Mouse (Mus musculus) forebrain, embryonic 15.5 days (tissue): ENCODE data around the gene Hmgb3. TPM values are rescaled to one million over a fixed set of nuclear protein-coding genes. Genes with fewer than 3 reads are reported as not detected.

Experiments used
- ATAC-seq: fragments of 200-750 bp; cut with Nextera tagmentation; replicated peaks from 2 replicates; pipeline ENCODE4 v1.8.0; 2017; ENCODE audit warnings: mild to moderate bottlenecking, moderate TSS enrichment, moderate library complexity
- H3K27ac ChIP-seq: fragments of 300-500 bp; sonication (generic); replicated peaks from 2 replicates; pipeline ENCODE4 v1.5.1; 2015; ENCODE audit warnings: mild to moderate bottlenecking, inconsistent platforms
- H3K27me3 ChIP-seq: fragments of 300-500 bp; sonication (generic); 2 replicates; pipeline ENCODE4 v1.6.1; 2015; ENCODE audit warnings: inconsistent platforms
- H3K36me3 ChIP-seq: fragments of 300-500 bp; sonication (generic); 2 replicates; pipeline ENCODE4 v1.6.1; 2015; ENCODE audit warnings: mild to moderate bottlenecking, inconsistent platforms
- H3K4me1 ChIP-seq: fragments of 300-500 bp; sonication (generic); 2 replicates; pipeline ENCODE4 v1.6.1; 2015; ENCODE audit warnings: inconsistent platforms
- H3K4me2 ChIP-seq: fragments of 300-500 bp; sonication (generic); replicated peaks from 2 replicates; pipeline ENCODE4 v1.6.1; 2015; ENCODE audit warnings: mild to moderate bottlenecking, inconsistent platforms
- H3K4me3 ChIP-seq: fragments of 300-500 bp; sonication (generic); 2 replicates; pipeline ENCODE4 v1.5.1; 2015; ENCODE audit warnings: mild to moderate bottlenecking, inconsistent platforms
- H3K9ac ChIP-seq: fragments of 300-500 bp; sonication (generic); replicated peaks from 2 replicates; pipeline ENCODE4 v1.6.1; 2015; ENCODE audit warnings: mild to moderate bottlenecking, inconsistent platforms
- H3K9me3 ChIP-seq: fragments of 300-500 bp; sonication (generic); 2 replicates; pipeline ENCODE4 v1.6.1; 2016; ENCODE audit warnings: inconsistent platforms
- WGBS: fragments of 180-500 bp; shearing (Covaris S2); methylation state at CpG from one replicate; pipeline ENCODE4 v1.1.7; 2015; ENCODE audit warnings: mixed read lengths; 5-methylcytosine and 5-hydroxymethylcytosine counted together
- polyA plus RNA-seq: library from polyadenylated mRNA; unstranded; fragments of >200 nt; fragmentation: Nextera tagmentation; extraction: Ambion mirVana; gene quantifications from 2 replicates; pipeline ENCODE4 v1.2.1, GENCODE M21; 2015

Gene Hmgb3
- polyA plus RNA-seq, 1 experiment from 2014 or later: 567 TPM

GRCm38 (mm10) chrX:71540821-71541510 lies 14.8 kb upstream of the Hmgb3 start:
- no peak overlapping the region for H3K9ac ChIP-seq
- H3K9me3 ChIP-seq: no peaks in the 10 kb centered on the region
- no peak overlapping the region for H3K4me3 ChIP-seq
- H3K4me2 ChIP-seq: no peak overlapping the region
- H3K27me3 ChIP-seq: no peaks in the 10 kb centered on the region
- 67% methylated on average over 7 of the region's 7 CpGs for WGBS
- no peak overlapping the region for H3K27ac ChIP-seq
- ATAC-seq: no peak
- peaks cover 9% of the 10 kb centered on the region; the same call in 1 of the 2 replicates for H3K4me1 ChIP-seq
- H3K36me3 ChIP-seq: no peaks in the 10 kb centered on the region

GRCm38 (mm10) chrX:71544731-71545130 lies 11.0 kb upstream of the Hmgb3 start:
- H3K27me3 ChIP-seq: no peaks in the 10 kb centered on the region
- no peak for ATAC-seq
- peaks cover 9% of the 10 kb centered on the region; the same call in 1 of the 2 replicates for H3K4me1 ChIP-seq
- H3K4me3 ChIP-seq: no peak overlapping the region
- no peaks in the 10 kb centered on the region for H3K36me3 ChIP-seq
- H3K4me2 ChIP-seq: no peak overlapping the region
- 46% methylated on average over 5 of the region's 5 CpGs for WGBS
- no peak overlapping the region for H3K9ac ChIP-seq
- H3K27ac ChIP-seq: no peak overlapping the region
- no peaks in the 10 kb centered on the region for H3K9me3 ChIP-seq

- 71% methylated on average over 2 of the region's 2 CpGs for WGBS
- H3K9ac ChIP-seq: no peak overlapping the region
- no peak overlapping the region for H3K27ac ChIP-seq
- no peaks in the 10 kb centered on the region for H3K27me3 ChIP-seq
- no peaks in the 10 kb centered on the region for H3K36me3 ChIP-seq
- H3K4me1 ChIP-seq: peaks cover 9% of the 10 kb centered on the region; the same call in 1 of the 2 replicates
- no peaks in the 10 kb centered on the region for H3K9me3 ChIP-seq
- ATAC-seq: no peak
- H3K4me2 ChIP-seq: no peak overlapping the region
- no peak overlapping the region for H3K4me3 ChIP-seq
These were observed 10.6 kb upstream of the Hmgb3 start for GRCm38 (mm10) chrX:71545163-71545562.

GRCm38 (mm10) chrX:71556115-71556941 lies 610 bp downstream of the Hmgb3 start:
- Histone ChIP-seq H3K9me3 (no peaks in the 10 kb centered on the region), H3K4me1 (peaks cover 7% of the 10 kb centered on the region; the same call in 1 of the 2 replicates), H3K27ac (peak overlapping the region; percentile 97), H3K27me3 (no peaks in the 10 kb centered on the region), H3K4me3 (peak overlapping the region; percentile 77), H3K9ac (peak overlapping the region; percentile 82), H3K4me2 (peak overlapping the region; percentile 76), H3K36me3 (peaks cover 11% of the 10 kb centered on the region)
- WGBS: 29% methylated on average over 63 of the region's 112 CpGs
- peak; percentile 53 for ATAC-seq

GRCm38 (mm10) chrX:71556965-71557491 lies 1.3 kb downstream of the Hmgb3 start:
- H3K27ac ChIP-seq: peak overlapping the region; percentile 97

GRCm38 (mm10) chrX:71559336-71559735 lies 3.6 kb downstream of the Hmgb3 start:
- H3K27ac ChIP-seq: no peak overlapping the region
- no peaks in the 10 kb centered on the region for H3K27me3 ChIP-seq
- H3K9ac ChIP-seq: no peak overlapping the region
- no peak overlapping the region for H3K4me2 ChIP-seq
- peaks cover 7% of the 10 kb centered on the region; the same call in 1 of the 2 replicates for H3K4me1 ChIP-seq
- H3K9me3 ChIP-seq: no peaks in the 10 kb centered on the region
- WGBS: 85% methylated on average over 2 of the region's 2 CpGs
- no peak for ATAC-seq
- no peak overlapping the region for H3K4me3 ChIP-seq
- peaks cover 14% of the 10 kb centered on the region for H3K36me3 ChIP-seq

More at GRCm38 (mm10) chrX:71556965-71557491, 1.3 kb downstream of the Hmgb3 start:
- no peaks in the 10 kb centered on the region for H3K9me3 ChIP-seq
- WGBS: 21% methylated on average over 27 of the region's 37 CpGs
- H3K4me2 ChIP-seq: peak overlapping the region; percentile 45
- peaks cover 14% of the 10 kb centered on the region for H3K36me3 ChIP-seq
- peak overlapping the region; percentile 82 for H3K9ac ChIP-seq
- H3K4me1 ChIP-seq: peaks cover 7% of the 10 kb centered on the region; the same call in 1 of the 2 replicates
- peak; percentile 0; the same call in 1 of the 2 replicates for ATAC-seq
- H3K27me3 ChIP-seq: no peaks in the 10 kb centered on the region
- H3K4me3 ChIP-seq: peak overlapping the region; percentile 77

GRCm38 (mm10) chrX:71560796-71561195 lies 5.1 kb downstream of the Hmgb3 start:
- no peak for ATAC-seq
- Histone ChIP-seq H3K4me2 (no peak overlapping the region), H3K4me3 (no peak overlapping the region), H3K36me3 (peaks cover 14% of the 10 kb centered on the region), H3K27ac (no peak overlapping the region), H3K9me3 (no peaks in the 10 kb centered on the region), H3K9ac (no peak overlapping the region), H3K4me1 (0 out of 2 replicates have a peak, but pooled peaks cover 3% of the 10 kb centered on the region), H3K27me3 (no peaks in the 10 kb centered on the region)
- 100% methylated on average over 1 of the region's 1 CpGs for WGBS

GRCm38 (mm10) chrX:71573132-71573900 lies 17.6 kb downstream of the Hmgb3 start:
- 69% methylated on average over 3 of the region's 3 CpGs for WGBS
- Histone ChIP-seq H3K4me3 (no peak overlapping the region), H3K27ac (no peak overlapping the region), H3K27me3 (no peaks in the 10 kb centered on the region), H3K9me3 (no peaks in the 10 kb centered on the region), H3K36me3 (no peaks in the 10 kb centered on the region), H3K4me1 (no peaks in the 10 kb centered on the region), H3K9ac (no peak overlapping the region), H3K4me2 (no peak overlapping the region)
- no peak for ATAC-seq

GRCm38 (mm10) chrX:71575550-71575949 lies 19.8 kb downstream of the Hmgb3 start:
- Histone ChIP-seq H3K4me2 (no peak overlapping the region), H3K27me3 (no peaks in the 10 kb centered on the region), H3K9me3 (no peaks in the 10 kb centered on the region), H3K9ac (no peak overlapping the region), H3K36me3 (no peaks in the 10 kb centered on the region), H3K4me1 (no peaks in the 10 kb centered on the region), H3K4me3 (no peak overlapping the region), H3K27ac (no peak overlapping the region)
- ATAC-seq: no peak
- 61% methylated on average over 2 of the region's 2 CpGs for WGBS

GRCm38 (mm10) chrX:71589181-71589580 lies 33.5 kb downstream of the Hmgb3 start:
- no peaks in the 10 kb centered on the region for H3K27me3 ChIP-seq
- H3K4me2 ChIP-seq: no peak overlapping the region
- no peak overlapping the region for H3K4me3 ChIP-seq
- H3K27ac ChIP-seq: no peak overlapping the region
- H3K36me3 ChIP-seq: no peaks in the 10 kb centered on the region
- H3K9me3 ChIP-seq: no peaks in the 10 kb centered on the region
- no peak overlapping the region for H3K9ac ChIP-seq
- 68% methylated on average over 1 of the region's 1 CpGs for WGBS
- ATAC-seq: no peak
- H3K4me1 ChIP-seq: no peaks in the 10 kb centered on the region

GRCm38 (mm10) chrX:71601052-71601611 lies 45.4 kb downstream of the Hmgb3 start:
- Histone ChIP-seq H3K4me3 (peak overlapping the region; percentile 33), H3K27me3 (no peaks in the 10 kb centered on the region), H3K9me3 (no peaks in the 10 kb centered on the region), H3K4me2 (peak overlapping the region; percentile 48), H3K9ac (peak overlapping the region; percentile 40; the same call in 1 of the 2 replicates), H3K36me3 (no peaks in the 10 kb centered on the region), H3K4me1 (no peaks in the 10 kb centered on the region), H3K27ac (no peak overlapping the region)
- peak; percentile 87 for ATAC-seq
- WGBS: 17% methylated on average over 24 of the region's 25 CpGs
